Mouse (Mus musculus): ENCODE measurements around the gene Mgme1. TPM values are rescaled to one million over a fixed set of nuclear protein-coding genes. Genes with fewer than 3 reads are reported as not detected.

Mgme1 gene
- polyA plus RNA-seq, 1 experiment from 2014 or later: 14.6 TPM

DNA sequence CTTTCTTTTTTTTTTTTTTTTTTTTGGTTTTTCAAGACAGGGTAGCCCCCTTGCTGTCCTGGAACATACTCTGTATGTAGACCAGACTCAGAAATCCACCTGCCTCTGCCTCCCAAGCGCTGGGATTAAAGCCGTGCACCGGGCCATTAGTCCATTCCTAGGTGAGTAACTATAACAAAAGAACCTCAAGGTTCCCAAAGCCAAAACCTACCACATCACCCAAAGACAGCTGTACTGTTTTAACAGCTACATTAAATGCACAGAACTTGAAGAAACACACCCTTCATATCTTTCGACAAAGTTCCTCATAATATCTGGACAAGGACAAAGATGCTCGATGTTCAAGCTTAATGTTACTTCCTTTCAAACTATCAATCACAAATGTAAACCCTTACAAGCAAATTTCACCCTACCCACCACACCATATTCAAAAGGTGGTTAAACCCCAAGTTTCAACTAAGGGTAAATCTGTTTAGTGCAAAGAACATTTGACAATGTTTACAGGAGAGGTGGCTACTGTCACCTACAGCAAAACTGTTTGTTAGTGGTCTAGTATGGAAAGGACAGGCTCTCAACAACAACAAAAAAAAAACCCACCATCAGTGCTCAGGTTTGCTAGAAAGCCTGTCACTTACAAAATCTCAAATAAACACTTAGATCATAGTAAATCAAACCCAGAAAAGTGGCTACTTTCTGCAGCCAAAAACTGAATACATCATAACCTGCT is 3.3 kb upstream of the Mgme1 start:
- Histone ChIP-seq H3K4me1 (peaks cover 14% of the 10 kb centered on the region), H3K9ac (no peak overlapping the region), H3K27me3 (replicated peaks) (no peaks in the 10 kb centered on the region), H3K9me3 (no peaks in the 10 kb centered on the region), H3K27ac (no peak overlapping the region), H3K36me3 (no peaks in the 10 kb centered on the region; the same call in 1 of the 2 replicates), H3K4me2 (replicated peaks) (peak overlapping the region; percentile 27; the same call in 1 of the 2 replicates), H3K4me3 (no peak overlapping the region)
- 57% methylated on average over 5 of the region's 5 CpGs for WGBS
- no peak for ATAC-seq (ENCODE audit: low FRiP score, low read depth)

GRCm38 (mm10) chr2:144267731-144268015 is 2.8 kb upstream of the Mgme1 start:
- WGBS: 52% methylated on average over 1 of the region's 1 CpGs
- peak overlapping the region; percentile 27; the same call in 1 of the 2 replicates for H3K4me2 ChIP-seq (replicated peaks)
- no peaks in the 10 kb centered on the region for H3K27me3 ChIP-seq (replicated peaks)
- no peak overlapping the region for H3K9ac ChIP-seq
- peaks cover 14% of the 10 kb centered on the region for H3K4me1 ChIP-seq
- H3K27ac ChIP-seq: no peak overlapping the region
- no peaks in the 10 kb centered on the region; the same call in 1 of the 2 replicates for H3K36me3 ChIP-seq
- H3K9me3 ChIP-seq: no peaks in the 10 kb centered on the region
- ATAC-seq (ENCODE audit: low FRiP score, low read depth): no peak
- H3K4me3 ChIP-seq: no peak overlapping the region

DNA sequence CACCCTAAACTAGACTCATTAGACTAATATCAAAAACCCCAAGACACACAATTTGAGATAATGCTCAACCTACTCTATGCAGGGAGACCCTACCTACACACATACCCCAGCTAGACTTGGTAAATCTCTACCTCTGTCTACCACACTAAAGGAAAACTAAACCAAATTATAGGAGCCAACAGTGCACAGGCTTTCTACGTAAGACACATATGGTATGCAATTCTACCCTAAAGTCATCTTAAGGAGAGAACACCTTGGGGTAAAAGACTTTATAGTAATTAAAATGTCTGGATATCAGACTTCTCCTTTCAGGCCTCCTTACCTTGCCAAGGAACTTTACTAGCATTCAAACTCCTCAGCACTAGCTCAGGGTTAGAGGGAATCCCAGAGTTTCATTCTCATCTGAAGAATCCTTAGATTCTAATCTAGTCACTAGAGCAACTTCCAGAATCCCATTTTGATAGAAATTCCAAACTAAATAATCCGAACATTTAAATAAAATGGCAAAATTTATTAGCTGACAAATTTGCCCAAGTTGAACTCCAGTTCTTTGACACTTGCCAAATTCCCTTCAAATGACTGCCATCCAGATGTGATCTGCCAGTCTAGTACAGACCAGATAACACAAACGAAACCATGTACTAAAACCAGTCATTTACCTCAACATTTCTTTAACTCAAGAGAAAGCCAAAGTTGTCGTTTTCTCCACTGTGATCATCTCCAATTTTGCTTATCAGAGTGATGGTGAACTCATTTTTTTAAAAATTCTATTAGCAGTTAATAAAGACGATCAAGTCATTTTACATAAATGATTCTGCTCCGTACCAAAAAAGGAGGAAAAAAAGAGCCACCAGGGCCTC is 1.8 kb upstream of the Mgme1 start:
- Histone ChIP-seq H3K27ac (no peak overlapping the region), H3K27me3 (replicated peaks) (no peaks in the 10 kb centered on the region), H3K4me2 (replicated peaks) (peak overlapping the region; percentile 62), H3K4me1 (peaks cover 14% of the 10 kb centered on the region), H3K9me3 (no peaks in the 10 kb centered on the region), H3K9ac (peak overlapping the region; percentile 97; the same call in 1 of the 2 replicates), H3K36me3 (no peaks in the 10 kb centered on the region; the same call in 1 of the 2 replicates), H3K4me3 (peak overlapping the region; percentile 84)
- no peak for ATAC-seq (ENCODE audit: low FRiP score, low read depth)
- WGBS: 7% methylated on average over 6 of the region's 6 CpGs

- Histone ChIP-seq H3K9me3 (no peaks in the 10 kb centered on the region), H3K4me3 (peak overlapping the region; percentile 84), H3K27me3 (replicated peaks) (no peaks in the 10 kb centered on the region), H3K4me2 (replicated peaks) (peak overlapping the region; percentile 62), H3K4me1 (peaks cover 14% of the 10 kb centered on the region), H3K36me3 (no peaks in the 10 kb centered on the region; the same call in 1 of the 2 replicates), H3K9ac (peak overlapping the region; percentile 97; the same call in 1 of the 2 replicates), H3K27ac (no peak overlapping the region)
- ATAC-seq (ENCODE audit: low FRiP score, low read depth): no peak
- WGBS: 1% methylated on average over 11 of the region's 11 CpGs
Measured at GRCm38 (mm10) chr2:144269306-144269650, 1.2 kb upstream of the Mgme1 start.

- under 1% methylated on average over 25 of the region's 33 CpGs for WGBS
Measured at GRCm38 (mm10) chr2:144269679-144270475, 586 bp upstream of the Mgme1 start.

GRCm38 (mm10) chr2:144272088-144272487 is 1.6 kb downstream of the Mgme1 start:
- H3K36me3 ChIP-seq: peaks cover 7% of the 10 kb centered on the region; the same call in 1 of the 2 replicates
- peaks cover 14% of the 10 kb centered on the region for H3K4me1 ChIP-seq
- H3K4me2 ChIP-seq (replicated peaks): no peak overlapping the region
- no peak overlapping the region for H3K9ac ChIP-seq
- H3K4me3 ChIP-seq: no peak overlapping the region
- ATAC-seq (ENCODE audit: low FRiP score, low read depth): no peak
- H3K27me3 ChIP-seq (replicated peaks): no peaks in the 10 kb centered on the region
- no peaks in the 10 kb centered on the region for H3K9me3 ChIP-seq
- WGBS: 93% methylated on average over 12 of the region's 12 CpGs
- H3K27ac ChIP-seq: no peak overlapping the region

More at GRCm38 (mm10) chr2:144269679-144270475, 586 bp upstream of the Mgme1 start:
- Histone ChIP-seq H3K4me3 (peak overlapping the region; percentile 84), H3K4me1 (peaks cover 14% of the 10 kb centered on the region), H3K4me2 (replicated peaks) (peak overlapping the region; percentile 62), H3K36me3 (no peaks in the 10 kb centered on the region; the same call in 1 of the 2 replicates), H3K27me3 (replicated peaks) (no peaks in the 10 kb centered on the region), H3K9me3 (no peaks in the 10 kb centered on the region), H3K9ac (peak overlapping the region; percentile 97), H3K27ac (peak overlapping the region; percentile 74; the same call in 1 of the 2 replicates)
- ATAC-seq (ENCODE audit: low FRiP score, low read depth): no peak; the same call in 1 of the 2 replicates

DNA sequence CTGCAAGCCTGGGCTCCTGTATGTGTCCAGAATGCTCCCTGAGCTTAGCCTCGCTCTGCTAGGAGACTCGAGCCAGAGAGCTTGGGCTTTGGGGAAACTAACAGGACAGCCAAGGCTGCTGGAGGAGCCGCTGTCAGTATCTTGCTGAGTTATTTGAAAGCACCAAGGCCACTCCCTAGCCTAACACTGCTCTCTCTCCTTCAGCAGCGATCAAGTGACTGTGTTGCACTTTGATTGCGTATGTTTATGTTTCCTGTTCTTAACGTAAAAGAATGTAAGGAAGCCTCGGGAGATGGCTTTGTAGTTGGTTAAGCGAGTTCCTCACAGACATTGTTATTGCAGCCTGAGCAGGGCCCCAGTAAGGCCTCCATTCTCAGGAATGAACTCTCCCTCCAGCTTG is 4.3 kb downstream of the Mgme1 start:
- H3K4me2 ChIP-seq (replicated peaks): no peak overlapping the region
- H3K4me1 ChIP-seq: no peaks in the 10 kb centered on the region
- H3K27ac ChIP-seq: no peak overlapping the region
- WGBS: 63% methylated on average over 8 of the region's 8 CpGs
- no peaks in the 10 kb centered on the region for H3K27me3 ChIP-seq (replicated peaks)
- no peak overlapping the region for H3K9ac ChIP-seq
- peaks cover 21% of the 10 kb centered on the region for H3K36me3 ChIP-seq
- no peak for ATAC-seq (ENCODE audit: low FRiP score, low read depth)
- H3K4me3 ChIP-seq: no peak overlapping the region
- no peaks in the 10 kb centered on the region for H3K9me3 ChIP-seq

- Histone ChIP-seq H3K27ac (no peak overlapping the region), H3K27me3 (replicated peaks) (no peaks in the 10 kb centered on the region), H3K36me3 (peaks cover 21% of the 10 kb centered on the region), H3K9me3 (no peaks in the 10 kb centered on the region), H3K4me1 (no peaks in the 10 kb centered on the region), H3K9ac (no peak overlapping the region), H3K4me2 (replicated peaks) (no peak overlapping the region), H3K4me3 (no peak overlapping the region)
- 91% methylated on average over 3 of the region's 3 CpGs for WGBS
- ATAC-seq (ENCODE audit: low FRiP score, low read depth): no peak
Measured at GRCm38 (mm10) chr2:144276885-144277284, 6.4 kb downstream of the Mgme1 start.

DNA sequence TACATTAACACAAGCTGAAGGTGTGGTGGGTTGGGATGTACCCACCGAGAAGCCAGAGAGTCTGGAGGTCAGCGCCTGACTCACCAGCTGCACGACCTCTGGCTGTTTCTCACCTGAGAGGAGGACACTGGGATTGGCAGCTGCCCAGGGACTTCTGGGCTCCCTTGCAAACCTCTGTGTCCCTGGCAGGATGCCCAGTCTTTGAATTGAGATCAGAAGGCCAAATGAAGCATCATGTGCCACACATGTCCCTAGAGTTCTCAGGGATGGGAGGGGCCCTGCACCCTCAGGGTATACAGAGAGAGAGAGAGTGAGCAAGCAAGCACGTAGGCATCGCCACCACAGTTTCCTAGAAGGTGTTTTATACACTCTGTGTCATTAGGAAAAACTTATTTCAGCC is 9.3 kb downstream of the Mgme1 start:
- no peaks in the 10 kb centered on the region for H3K9me3 ChIP-seq
- no peak overlapping the region for H3K4me2 ChIP-seq (replicated peaks)
- 83% methylated on average over 5 of the region's 5 CpGs for WGBS
- no peaks in the 10 kb centered on the region for H3K4me1 ChIP-seq
- H3K4me3 ChIP-seq: no peak overlapping the region
- H3K9ac ChIP-seq: no peak overlapping the region
- no peaks in the 10 kb centered on the region for H3K27me3 ChIP-seq (replicated peaks)
- ATAC-seq (ENCODE audit: low FRiP score, low read depth): no peak
- no peak overlapping the region for H3K27ac ChIP-seq
- peaks cover 21% of the 10 kb centered on the region for H3K36me3 ChIP-seq

GRCm38 (mm10) chr2:144280568-144280967 is 10.1 kb downstream of the Mgme1 start:
- no peak for ATAC-seq (ENCODE audit: low FRiP score, low read depth)
- H3K27ac ChIP-seq: no peak overlapping the region
- no peak overlapping the region for H3K4me3 ChIP-seq
- H3K9me3 ChIP-seq: no peaks in the 10 kb centered on the region
- H3K4me2 ChIP-seq (replicated peaks): no peak overlapping the region
- peaks cover 21% of the 10 kb centered on the region for H3K36me3 ChIP-seq
- H3K9ac ChIP-seq: no peak overlapping the region
- H3K27me3 ChIP-seq (replicated peaks): no peaks in the 10 kb centered on the region
- WGBS: 86% methylated on average over 3 of the region's 3 CpGs
- H3K4me1 ChIP-seq: no peaks in the 10 kb centered on the region

- H3K27ac ChIP-seq: no peak overlapping the region
- no peak overlapping the region for H3K9ac ChIP-seq
- no peaks in the 10 kb centered on the region for H3K4me1 ChIP-seq
- 65% methylated on average over 3 of the region's 3 CpGs for WGBS
- H3K4me3 ChIP-seq: no peak overlapping the region
- H3K9me3 ChIP-seq: no peaks in the 10 kb centered on the region
- no peaks in the 10 kb centered on the region for H3K27me3 ChIP-seq (replicated peaks)
- peak; percentile 29; the same call in 1 of the 2 replicates for ATAC-seq (ENCODE audit: low FRiP score, low read depth)
- peaks cover 19% of the 10 kb centered on the region for H3K36me3 ChIP-seq
- no peak overlapping the region for H3K4me2 ChIP-seq (replicated peaks)
Measured at GRCm38 (mm10) chr2:144281417-144281816, 11.0 kb downstream of the Mgme1 start.

- no peak overlapping the region for H3K4me2 ChIP-seq (replicated peaks)
- H3K9ac ChIP-seq: no peak overlapping the region
- no peak overlapping the region for H3K4me3 ChIP-seq
- H3K9me3 ChIP-seq: no peaks in the 10 kb centered on the region
- no peak overlapping the region for H3K27ac ChIP-seq
- no peaks in the 10 kb centered on the region for H3K4me1 ChIP-seq
- WGBS: 92% methylated on average over 7 of the region's 7 CpGs
- no peaks in the 10 kb centered on the region for H3K36me3 ChIP-seq
- no peaks in the 10 kb centered on the region for H3K27me3 ChIP-seq (replicated peaks)
- ATAC-seq (ENCODE audit: low FRiP score, low read depth): no peak
Measured at GRCm38 (mm10) chr2:144290321-144290720, 19.9 kb downstream of the Mgme1 start.

Measured in neural tube, embryonic 12.5 days (tissue).